Mouse (Mus musculus) heart, postnatal 0 days (tissue): ENCODE measurements around the gene Troap. TPM values are rescaled to one million over a fixed set of nuclear protein-coding genes. Genes with fewer than 3 reads are reported as not detected.

Source experiments
- ATAC-seq: fragments of 200-750 bp; cut with Nextera tagmentation; 2 replicates; pipeline ENCODE4 v1.8.0; 2017; ENCODE audit warnings: low read depth, moderate number of reproducible peaks, moderate library complexity; ENCODE audit not compliant: insufficient read depth
- DNase-seq: peaks from one replicate; pipeline ENCODE4 v3.0.0-alpha.2; 2016; ENCODE audit warnings: low spot score
- H3K27ac ChIP-seq: fragments of 300-500 bp; sonication (generic); 2 replicates; pipeline ENCODE4 v1.5.1; 2014; ENCODE audit warnings: low read depth, mild to moderate bottlenecking
- H3K27me3 ChIP-seq: fragments of 300-500 bp; sonication (generic); 2 replicates; pipeline ENCODE4 v1.6.1; 2014; ENCODE audit warnings: low read length, mixed read lengths; ENCODE audit not compliant: control insufficient read depth, insufficient read depth
- H3K36me3 ChIP-seq: fragments of 300-500 bp; sonication (generic); replicated peaks from 2 replicates; pipeline ENCODE4 v1.6.1; 2014; ENCODE audit warnings: low read length, mixed read lengths; ENCODE audit not compliant: control insufficient read depth, insufficient read depth
- H3K4me1 ChIP-seq: fragments of 300-500 bp; sonication (generic); 2 replicates; pipeline ENCODE4 v1.6.1; 2014; ENCODE audit warnings: antibody characterized with exemption; ENCODE audit not compliant: control insufficient read depth, insufficient read depth
- H3K4me2 ChIP-seq: fragments of 300-500 bp; sonication (generic); 2 replicates; pipeline ENCODE4 v1.6.1; 2014; ENCODE audit warnings: low read depth, mild to moderate bottlenecking, low read length, moderate library complexity
- H3K4me3 ChIP-seq: fragments of 300-500 bp; sonication (generic); 2 replicates; pipeline ENCODE4 v1.5.1; 2014; ENCODE audit warnings: low read depth, low read length
- H3K9ac ChIP-seq: fragments of 300-500 bp; sonication (generic); replicated peaks from 2 replicates; pipeline ENCODE4 v1.6.1; 2014; ENCODE audit warnings: low read depth, low read length, mixed read lengths
- H3K9me3 ChIP-seq: fragments of 300-500 bp; sonication (generic); replicated peaks from 2 replicates; pipeline ENCODE4 v1.6.1; 2016; ENCODE audit warnings: low read length; ENCODE audit not compliant: control insufficient read depth
- CTCF ChIP-seq: IDR thresholded peaks from 2 replicates; pipeline ENCODE4 v1.5.1; 2016; ENCODE audit warnings: antibody characterized with exemption, control low read depth, low read depth
- EP300 ChIP-seq: IDR thresholded peaks from 2 replicates; pipeline ENCODE4 v1.6.1; 2016; ENCODE audit warnings: antibody characterized with exemption, low read depth
- WGBS: fragments of 180-500 bp; shearing (Covaris S2); extraction: QIAGEN DNeasy Blood & Tissue Kit; methylation state at CpG from one replicate; pipeline ENCODE4 v1.1.7; 2014; 5-methylcytosine and 5-hydroxymethylcytosine counted together
- polyA plus RNA-seq: library from polyadenylated mRNA; unstranded; fragments of >200 nt; fragmentation: Nextera tagmentation; extraction: Ambion mirVana; gene quantifications from 2 replicates; pipeline ENCODE4 v1.2.1, GENCODE M21; 2015
- total RNA-seq: library from RNA; depleted of rRNA; stranded (reverse); fragments of >200 nt; gene quantifications from 2 replicates; pipeline ENCODE4 v1.2.3, GENCODE M21; 2014; ENCODE audit warnings: low replicate concordance

Troap gene
- total and polyA plus RNA-seq, 2 experiments from 2014 or later = 7.0 to 19.1 TPM

DNA sequence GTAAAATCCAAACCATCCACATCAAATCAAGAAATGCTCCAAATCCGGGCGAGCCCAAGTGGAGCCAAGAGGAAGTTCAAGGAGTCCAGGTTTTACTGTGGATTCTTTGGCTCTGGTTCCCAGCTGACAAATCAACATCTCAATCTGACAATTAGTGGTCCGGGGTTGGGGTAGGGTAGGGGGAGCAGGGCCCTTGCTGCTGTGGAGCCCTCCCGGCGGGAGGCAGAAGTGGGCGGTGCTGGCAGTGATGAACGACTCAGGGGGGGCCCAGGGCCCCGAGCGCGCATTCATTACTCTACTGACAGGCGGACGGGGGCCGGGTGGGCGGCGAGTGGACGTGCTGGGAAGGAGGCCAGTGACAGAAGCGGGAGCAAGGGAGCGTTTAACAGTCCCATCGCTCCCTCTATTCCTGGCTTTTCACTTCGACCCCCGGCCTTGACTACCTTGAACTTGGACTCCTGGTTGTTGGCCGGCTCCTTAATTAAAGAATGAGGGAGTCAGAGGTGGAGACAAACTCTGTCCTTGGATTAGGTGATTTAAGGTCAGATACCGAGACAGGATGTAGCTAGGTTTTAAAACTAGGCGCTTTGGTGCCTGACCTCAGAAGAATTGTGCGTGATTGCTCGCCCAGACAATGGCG, 20.4 kb downstream of the Troap start:
- 4% methylated on average over 27 of the region's 27 CpGs for WGBS
- no peak for DNase-seq
- Histone ChIP-seq H3K27ac (no peak overlapping the region), H3K4me2 (no peak overlapping the region), H3K4me1 (peaks cover 24% of the 10 kb centered on the region), H3K9ac (no peak overlapping the region), H3K27me3 (peaks cover 93% of the 10 kb centered on the region), H3K36me3 (no peaks in the 10 kb centered on the region), H3K9me3 (no peaks in the 10 kb centered on the region), H3K4me3 (peak overlapping the region; percentile 1; the same call in 1 of the 2 replicates)
- TF ChIP-seq EP300 (no peak), CTCF (no peak)
- no peak for ATAC-seq

DNA sequence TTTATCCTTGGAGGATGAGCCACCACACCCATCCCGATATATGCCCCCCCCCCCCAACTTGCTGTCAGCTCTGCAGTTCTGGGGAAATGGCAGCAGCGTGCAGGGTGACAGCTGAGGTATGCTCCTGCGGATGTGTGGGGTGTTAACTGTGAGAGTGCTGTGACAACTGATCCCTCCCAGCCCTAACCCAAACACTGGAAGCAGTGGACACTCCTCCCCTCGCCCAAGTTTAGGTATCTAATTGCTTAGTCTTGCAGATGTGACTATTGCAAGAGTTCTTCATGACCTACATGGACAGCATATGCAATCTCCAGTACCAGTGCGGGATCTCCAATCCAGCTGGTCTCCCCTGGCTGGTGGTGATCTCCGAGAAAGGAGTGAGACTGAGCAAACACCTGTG, 21.0 kb downstream of the Troap start:
- peaks cover 88% of the 10 kb centered on the region for H3K27me3 ChIP-seq
- H3K4me3 ChIP-seq = 0 out of 2 replicates have a peak overlapping the region, but pooled peaks have one; percentile 1
- H3K36me3 ChIP-seq = no peaks in the 10 kb centered on the region
- no peak for ATAC-seq
- H3K4me2 ChIP-seq = no peak overlapping the region
- no peak overlapping the region for H3K27ac ChIP-seq
- no peak overlapping the region for H3K9ac ChIP-seq
- H3K9me3 ChIP-seq = no peaks in the 10 kb centered on the region
- 23% methylated on average over 6 of the region's 6 CpGs for WGBS
- peaks cover 24% of the 10 kb centered on the region for H3K4me1 ChIP-seq
- no peak for DNase-seq
- TF ChIP-seq EP300 (no peak), CTCF (no peak)

DNA sequence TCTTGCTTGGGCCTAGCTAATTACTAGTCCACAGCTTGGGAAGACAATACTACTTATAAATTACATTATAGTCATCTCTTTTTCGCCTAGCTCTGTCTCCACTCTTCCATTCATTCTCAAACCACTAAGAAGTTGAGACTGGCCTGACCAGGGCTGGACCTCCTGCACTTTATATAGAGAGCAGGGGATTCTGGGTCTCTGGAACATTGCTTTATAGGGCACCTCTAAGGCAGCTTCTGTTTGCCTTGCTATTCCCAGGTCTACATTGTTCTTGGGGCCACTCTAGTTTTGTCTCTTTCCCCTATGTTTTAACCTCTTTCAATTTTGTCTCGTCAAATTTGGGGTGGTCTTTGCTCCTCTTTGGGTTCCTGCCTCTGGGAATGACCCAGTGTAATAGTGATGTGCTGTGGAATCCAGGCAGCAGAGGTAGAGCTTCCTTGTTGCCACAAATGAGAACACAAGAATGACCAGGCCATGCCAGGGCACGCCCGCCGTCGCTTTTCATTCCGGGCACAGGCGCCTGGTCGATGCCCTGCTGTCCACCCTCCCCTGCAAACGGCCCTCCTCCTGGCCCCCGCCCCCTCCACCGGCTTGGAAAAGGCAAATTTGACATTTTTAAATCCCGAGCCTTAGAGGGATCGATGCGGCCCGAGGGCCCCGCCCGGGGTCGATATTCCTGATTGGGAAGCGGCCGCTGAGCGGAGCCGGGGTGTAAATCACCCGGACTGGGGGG, 21.9 kb downstream of the Troap start:
- H3K4me2 ChIP-seq = peak overlapping the region; percentile 66
- no peaks in the 10 kb centered on the region for H3K36me3 ChIP-seq
- 14% methylated on average over 24 of the region's 24 CpGs for WGBS
- ATAC-seq (no peak), DNase-seq (no peak)
- no peak overlapping the region for H3K27ac ChIP-seq
- peaks cover 79% of the 10 kb centered on the region for H3K27me3 ChIP-seq
- TF ChIP-seq CTCF (no peak), EP300 (no peak)
- peaks cover 24% of the 10 kb centered on the region for H3K4me1 ChIP-seq
- H3K9me3 ChIP-seq = no peaks in the 10 kb centered on the region
- 0 out of 2 replicates have a peak overlapping the region, but pooled peaks have one; percentile 34 for H3K9ac ChIP-seq
- peak overlapping the region; percentile 48 for H3K4me3 ChIP-seq

DNA sequence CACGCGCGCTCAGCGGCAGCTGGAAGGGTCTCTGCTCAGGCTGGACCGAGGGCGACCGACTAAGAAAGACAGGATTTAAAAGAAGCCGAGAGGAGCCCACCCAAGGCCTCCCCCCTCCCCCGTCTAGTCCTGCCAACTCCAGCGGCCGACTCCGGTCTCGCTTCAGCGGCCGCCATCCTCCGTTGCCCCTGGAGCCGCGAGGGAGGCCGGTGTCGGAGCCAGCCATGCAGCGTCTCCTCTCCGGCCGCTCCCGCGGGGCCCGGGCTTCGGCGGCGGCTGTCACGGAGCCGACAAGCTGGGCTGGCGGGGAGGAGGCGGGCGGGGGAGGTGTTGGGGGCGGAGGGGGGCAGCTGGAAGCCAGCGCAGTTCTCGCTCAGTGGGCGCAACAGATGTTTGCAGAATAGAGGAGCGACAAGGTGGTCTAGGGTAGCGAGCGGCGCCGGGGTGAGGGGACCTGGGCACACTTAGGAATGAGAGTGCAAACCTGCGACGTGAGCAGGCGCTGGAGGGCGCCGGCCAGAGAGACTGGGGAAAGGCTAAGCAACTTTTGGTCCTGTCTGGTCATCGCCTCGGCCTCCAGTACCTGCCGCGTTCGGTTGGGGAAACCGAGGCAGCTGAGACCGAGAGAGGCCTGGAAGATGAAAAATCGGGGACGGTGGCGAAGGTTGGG, 22.6 kb downstream of the Troap start:
- H3K9ac ChIP-seq = 0 out of 2 replicates have a peak overlapping the region, but pooled peaks have one; percentile 34
- H3K4me3 ChIP-seq = peak overlapping the region; percentile 48
- no peak overlapping the region for H3K27ac ChIP-seq
- H3K9me3 ChIP-seq = no peaks in the 10 kb centered on the region
- ATAC-seq (no peak), DNase-seq (no peak)
- 2% methylated on average over 45 of the region's 58 CpGs for WGBS
- H3K36me3 ChIP-seq = no peaks in the 10 kb centered on the region
- peak overlapping the region; percentile 66 for H3K4me2 ChIP-seq
- peaks cover 24% of the 10 kb centered on the region for H3K4me1 ChIP-seq
- TF ChIP-seq CTCF (no peak), EP300 (no peak)
- peaks cover 74% of the 10 kb centered on the region for H3K27me3 ChIP-seq

DNA sequence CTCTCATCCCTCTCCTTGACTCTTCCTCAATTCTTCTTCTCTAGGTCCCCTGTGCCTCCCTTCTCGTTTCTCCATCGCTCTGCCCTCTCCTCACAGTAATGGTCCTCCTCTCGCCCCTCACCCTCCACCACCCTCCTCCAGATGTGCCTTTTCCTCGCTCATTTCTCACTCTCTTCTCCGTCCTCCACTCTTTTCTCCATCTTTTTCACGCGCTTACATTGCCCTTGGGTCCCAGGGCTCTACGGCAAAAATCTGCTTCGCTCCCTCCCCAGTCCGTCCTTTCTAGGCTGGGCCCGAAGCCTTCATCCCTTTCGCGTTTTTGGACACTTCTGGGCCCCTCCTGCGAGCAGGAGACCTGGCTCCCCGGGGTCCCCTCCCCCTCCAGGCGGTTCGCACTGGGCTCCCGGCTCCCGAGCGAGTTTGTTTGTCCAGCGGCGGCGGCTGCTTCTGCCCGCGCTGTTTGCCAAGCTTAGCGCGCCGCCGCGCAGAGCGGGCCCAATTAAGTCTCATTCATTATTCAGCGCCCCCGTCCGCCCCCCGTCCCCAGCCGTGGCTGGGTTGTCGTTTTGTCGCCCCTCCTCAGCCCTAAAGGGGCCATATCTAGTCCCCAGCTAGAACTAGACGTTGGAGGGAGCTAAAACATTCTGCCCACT, 23.6 kb downstream of the Troap start:
- Histone ChIP-seq H3K4me3 (peak overlapping the region; percentile 48), H3K4me1 (peaks cover 24% of the 10 kb centered on the region), H3K27me3 (peaks cover 64% of the 10 kb centered on the region), H3K9ac (peak overlapping the region; percentile 40; the same call in 1 of the 2 replicates), H3K4me2 (peak overlapping the region; percentile 66), H3K27ac (no peak overlapping the region), H3K36me3 (no peaks in the 10 kb centered on the region), H3K9me3 (no peaks in the 10 kb centered on the region)
- DNase-seq (no peak), ATAC-seq (0 out of 2 replicates have a peak, but pooled peaks have one; percentile 12)
- TF ChIP-seq EP300 (no peak), CTCF (no peak)
- WGBS = under 1% methylated on average over 39 of the region's 39 CpGs
